Mouse (Mus musculus) heart, adult 2 months (tissue): ENCODE results near the gene Ift43.

Experiments used
- CTCF ChIP-seq: fragments of 200-600 bp; IDR thresholded peaks from 2 replicates; pipeline ENCODE4 v1.8.1; 2022; ENCODE audit warnings: antibody characterized with exemption, mild to moderate bottlenecking, moderate library complexity
- EP300 ChIP-seq: fragments of 200-500 bp; IDR thresholded peaks from 2 replicates; pipeline ENCODE4 v1.6.1; 2011; ENCODE audit warnings: low read depth, low read length, control low read depth; ENCODE audit not compliant: insufficient read depth

GRCm38 (mm10) chr12:86157894-86158444 is 75.6 kb downstream of the Ift43 start:
- TF ChIP-seq EP300 (peak; percentile 69; the same call in 1 of the 2 replicates), CTCF (no peak)
